Mouse (Mus musculus): ENCODE data around the gene Srrd.

Srrd gene

DNA sequence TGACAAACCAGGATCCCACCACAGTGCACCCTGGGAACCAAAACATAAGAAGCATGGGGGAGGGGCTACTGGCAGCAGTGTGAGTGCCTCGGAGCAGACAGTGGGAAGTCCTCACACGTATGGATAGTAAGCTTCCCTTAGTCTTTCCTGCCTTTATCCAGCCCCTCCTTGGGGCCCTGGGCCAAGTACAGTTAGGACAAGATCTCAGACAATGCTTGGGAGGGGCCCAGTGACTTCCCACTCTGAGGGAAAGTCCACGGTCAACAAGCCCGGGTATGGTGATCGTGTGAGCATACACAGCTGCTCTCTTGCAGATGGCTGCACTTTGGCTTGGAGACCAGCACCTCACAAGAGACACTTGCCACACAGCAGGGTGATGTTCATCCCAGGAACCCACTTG, 25.5 kb downstream of the Srrd start:
- DNase-seq (ENCODE audit: low spot score), result no peak

DNA sequence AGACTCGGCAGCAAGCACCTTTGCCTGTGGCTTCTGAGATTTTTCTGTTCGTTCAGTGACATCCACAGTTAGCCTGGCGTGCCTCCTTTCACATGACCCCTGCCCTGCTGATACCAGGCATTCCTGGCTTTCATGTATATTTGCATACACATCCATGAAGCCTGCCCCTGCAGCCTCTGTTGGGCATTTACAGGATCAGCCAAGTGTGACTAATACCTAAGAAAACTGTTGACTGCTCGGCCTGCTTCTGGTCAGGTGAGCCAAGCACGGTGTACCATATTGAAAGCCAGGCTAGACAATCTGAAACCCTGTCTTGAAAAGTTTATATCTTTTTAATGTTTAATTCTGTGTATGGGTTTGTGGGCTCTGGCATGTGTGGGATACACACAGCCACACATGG, 26.4 kb downstream of the Srrd start:
- DNase-seq (ENCODE audit: low spot score), result no peak

GRCm38 (mm10) chr5:112313222-112313885, 29.5 kb downstream of the Srrd start:
- DNase-seq (ENCODE audit: low spot score), result no peak

DNA sequence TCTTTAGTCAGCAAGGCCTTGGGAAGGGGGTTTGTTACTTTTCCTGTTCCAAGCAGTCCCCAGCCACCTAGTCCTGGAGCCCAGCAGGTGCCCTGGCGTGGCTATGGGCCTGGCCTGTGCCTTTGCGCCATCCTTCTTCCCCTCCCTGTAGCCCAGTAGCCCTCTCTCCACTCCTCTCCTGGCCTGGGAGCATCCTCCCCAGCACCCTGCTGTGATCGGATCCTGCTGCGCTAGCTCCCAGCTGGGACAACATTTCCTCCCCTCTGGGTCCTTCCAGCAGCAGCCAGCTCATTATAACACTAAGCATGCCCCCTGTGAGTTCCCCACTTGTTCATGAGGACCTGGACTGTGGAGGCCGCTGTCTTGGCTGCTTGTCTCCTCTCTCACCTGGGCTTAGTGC, 37.0 kb downstream of the Srrd start:
- DNase-seq (ENCODE audit: low spot score), result no peak

- no peak for DNase-seq (ENCODE audit: low spot score)
Observed at GRCm38 (mm10) chr5:112302310-112302709, 40.5 kb downstream of the Srrd start.

DNA sequence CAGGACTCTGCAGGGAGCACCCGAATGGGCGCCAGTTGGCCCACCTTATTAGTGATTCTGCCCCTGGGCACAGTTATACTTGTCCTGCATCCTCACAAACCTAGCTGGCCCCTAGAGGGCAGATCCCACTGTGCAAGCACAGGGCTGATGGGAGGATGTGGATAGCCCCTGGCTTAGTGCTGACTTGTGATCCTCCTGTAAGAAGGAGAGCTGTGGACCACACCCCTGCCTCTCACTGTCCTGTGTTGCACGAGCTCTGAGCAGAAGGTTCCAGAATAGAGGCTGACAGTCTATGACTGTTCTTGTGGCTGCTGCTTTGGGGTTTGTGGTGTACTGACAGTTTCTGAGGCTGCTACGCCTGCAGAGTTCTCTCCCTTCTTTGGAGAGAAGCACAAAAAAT, 41.1 kb downstream of the Srrd start:
- DNase-seq (ENCODE audit: low spot score), result no peak

DNA sequence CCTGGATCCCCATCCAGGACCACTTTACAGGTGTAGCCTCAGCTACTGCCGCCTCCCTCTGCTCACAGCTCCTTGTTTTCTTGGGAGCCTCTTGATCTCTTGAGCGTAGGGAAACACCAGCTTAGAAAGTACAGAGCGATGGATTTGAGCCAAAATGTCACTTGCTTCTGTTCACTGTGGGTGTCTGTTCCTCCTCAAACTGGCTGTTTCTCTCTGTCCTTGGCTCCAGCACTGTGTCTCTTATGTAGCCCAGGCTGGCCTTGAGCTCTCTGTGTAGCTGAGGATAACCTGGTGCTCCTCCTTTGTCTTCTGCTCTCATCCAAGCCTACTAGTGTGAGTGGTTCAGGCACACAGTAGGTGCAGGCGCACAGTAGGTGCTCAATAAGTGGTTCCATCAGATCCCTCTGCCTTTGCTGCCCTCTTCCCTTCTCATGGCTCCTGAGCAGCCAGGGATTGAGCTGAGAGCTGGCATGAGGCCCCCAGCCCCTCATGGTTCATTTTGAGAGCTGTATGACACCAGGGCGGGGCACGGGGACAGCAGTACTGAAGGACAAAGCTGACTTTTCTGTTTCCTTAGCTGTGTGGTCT, 42.0 kb downstream of the Srrd start:
- no peak for DNase-seq (ENCODE audit: low spot score)

- DNase-seq (ENCODE audit: low spot score), result no peak
Observed at GRCm38 (mm10) chr5:112300112-112300511, 42.7 kb downstream of the Srrd start.

- DNase-seq (ENCODE audit: low spot score), result no peak
Observed at GRCm38 (mm10) chr5:112299399-112299798, 43.4 kb downstream of the Srrd start.

DNA sequence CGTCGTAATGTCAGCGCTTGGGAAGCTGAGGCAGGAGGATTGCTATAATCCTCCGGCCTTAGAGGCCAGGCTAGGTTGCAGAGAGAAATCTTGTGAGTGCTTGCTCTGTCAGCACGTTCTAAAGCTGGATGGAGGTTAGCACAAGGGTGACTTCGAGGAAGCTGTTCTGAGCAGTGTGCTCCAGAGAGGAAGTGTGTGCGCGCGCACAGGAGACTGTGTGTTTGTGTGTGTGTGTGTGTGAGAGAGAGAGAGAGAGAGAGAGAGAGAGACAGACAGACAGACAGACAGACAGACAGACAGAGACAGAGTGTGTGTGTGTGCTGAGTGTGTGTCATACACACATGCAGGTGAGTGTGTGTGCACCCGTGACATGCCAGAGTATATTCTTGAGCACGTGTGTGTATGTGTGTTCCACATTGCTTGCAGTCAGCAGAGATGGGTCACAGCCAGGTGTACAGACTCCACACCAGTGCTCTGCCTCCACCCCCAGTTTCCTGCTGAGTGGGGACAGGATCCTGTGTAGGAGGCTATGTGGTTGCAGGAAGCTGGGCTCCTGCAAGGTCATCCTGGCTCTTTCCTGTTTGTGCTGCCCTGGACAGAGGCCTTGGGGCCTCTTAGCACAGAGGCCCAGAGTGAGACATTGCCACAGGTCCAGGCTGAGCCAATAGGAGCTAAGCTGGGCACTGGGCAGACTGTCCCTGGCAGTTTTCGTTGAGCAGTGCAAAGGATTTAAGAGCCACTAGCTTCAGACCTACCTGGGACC, 44.4 kb downstream of the Srrd start:
- peak; percentile 62 for DNase-seq (ENCODE audit: low spot score)

GRCm38 (mm10) chr5:112297257-112297656, 45.6 kb downstream of the Srrd start:
- DNase-seq (ENCODE audit: low spot score), result no peak

DNA sequence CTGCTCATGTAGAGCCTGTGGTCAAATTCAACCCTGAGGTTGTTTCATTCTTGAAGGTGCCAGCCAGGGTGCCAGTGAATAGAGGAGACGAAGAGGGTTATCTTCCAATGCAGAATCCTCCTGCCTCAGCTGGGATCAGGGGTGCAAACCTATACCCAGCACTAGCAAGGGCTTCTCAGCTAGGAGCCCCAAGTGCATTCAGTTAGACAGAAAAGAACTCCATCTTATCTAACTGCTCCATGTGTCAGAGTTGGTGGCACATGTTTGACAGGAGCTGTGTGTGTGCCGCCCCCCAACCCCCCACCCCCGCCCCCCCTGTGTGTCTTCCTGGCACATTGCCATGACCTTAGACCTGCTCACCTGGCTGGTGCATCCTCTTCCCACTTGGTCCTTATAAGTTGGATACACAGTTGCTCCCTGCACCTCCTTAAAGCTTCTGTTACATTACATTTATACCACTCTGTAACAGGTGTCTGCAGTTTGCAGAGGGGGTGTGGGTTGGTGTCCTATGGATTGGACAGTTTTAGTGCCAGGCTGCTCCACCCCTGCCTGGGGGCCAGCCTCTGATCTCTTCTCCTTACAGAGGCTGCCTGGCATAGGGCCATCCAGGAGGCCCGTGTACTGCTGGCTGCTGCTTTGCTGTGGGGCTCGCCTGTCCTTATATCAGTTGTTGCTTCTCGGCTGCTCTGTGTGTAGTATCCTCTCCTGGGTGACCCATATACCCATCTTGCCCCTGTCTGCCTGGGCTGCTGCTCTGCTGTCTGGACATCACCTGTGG, 46.2 kb downstream of the Srrd start:
- DNase-seq (ENCODE audit: low spot score), result no peak

- DNase-seq (ENCODE audit: low spot score), result no peak
Observed at GRCm38 (mm10) chr5:112295564-112295963, 47.3 kb downstream of the Srrd start.

DNA sequence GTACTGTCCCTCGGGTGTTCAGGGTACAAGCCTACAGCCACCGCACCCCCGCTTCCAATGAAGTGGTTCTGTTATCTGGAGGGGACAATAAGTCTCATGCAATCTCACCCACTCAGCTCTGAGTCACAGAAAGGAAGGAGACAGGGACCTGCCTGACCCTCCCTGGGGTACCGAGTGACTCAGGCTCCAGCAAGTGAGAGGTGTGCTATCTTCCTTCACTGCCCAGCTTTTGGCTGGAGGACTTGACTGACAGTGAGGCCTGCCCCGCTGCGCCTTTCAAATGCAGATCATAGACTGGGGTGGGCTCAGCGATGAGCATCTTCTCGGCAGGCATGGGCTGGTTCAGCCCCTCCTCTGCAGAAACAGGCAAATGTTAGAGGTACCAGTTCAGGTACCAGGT, 47.7 kb downstream of the Srrd start:
- no peak for DNase-seq (ENCODE audit: low spot score)

- no peak for DNase-seq (ENCODE audit: low spot score)
Observed at GRCm38 (mm10) chr5:112294696-112295095, 48.1 kb downstream of the Srrd start.

DNA sequence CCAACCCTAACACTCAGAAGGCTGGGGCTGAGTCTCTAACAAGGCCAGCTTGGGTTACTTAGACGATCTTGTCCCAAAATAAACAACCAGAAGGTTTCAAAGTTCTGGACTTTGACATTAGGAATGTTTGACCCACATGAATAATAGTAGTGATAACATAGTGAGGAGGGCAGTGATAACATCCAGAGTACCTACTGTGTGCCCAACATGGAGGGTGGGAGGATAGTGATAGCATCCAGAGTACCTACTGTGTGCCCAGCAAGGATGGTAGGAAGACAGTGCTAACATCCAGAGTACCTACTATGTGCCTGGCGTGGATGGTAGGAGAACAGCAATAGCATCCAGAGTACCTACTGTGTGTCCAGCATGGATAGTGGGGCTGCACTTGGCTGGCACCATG, 49.0 kb downstream of the Srrd start:
- DNase-seq (ENCODE audit: low spot score), result no peak

GRCm38 (mm10) chr5:112292343-112292980, 50.4 kb downstream of the Srrd start:
- DNase-seq (ENCODE audit: low spot score), result no peak

GRCm38 (mm10) chr5:112291866-112292265, 51.0 kb downstream of the Srrd start:
- DNase-seq (ENCODE audit: low spot score), result no peak

DNA sequence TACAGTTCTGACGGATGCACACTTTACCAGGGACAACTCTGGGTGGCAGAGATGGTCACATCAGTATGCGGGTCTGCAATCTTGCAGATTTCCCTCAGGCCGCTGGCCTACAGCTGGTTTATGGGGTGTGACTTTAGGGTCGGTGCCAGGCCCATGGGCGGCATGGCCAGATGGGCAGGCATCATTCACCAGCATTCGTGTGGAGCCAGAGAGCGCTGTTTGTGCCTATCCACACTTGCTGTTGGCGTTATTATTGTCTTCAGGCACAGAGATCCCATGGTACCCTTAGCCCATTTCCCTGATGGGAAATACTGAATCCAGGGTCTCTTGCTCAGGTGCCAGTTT, 52.3 kb downstream of the Srrd start:
- no peak for DNase-seq (ENCODE audit: low spot score)

- DNase-seq (ENCODE audit: low spot score), result peak; percentile 40
Observed at GRCm38 (mm10) chr5:112289819-112290535, 52.9 kb downstream of the Srrd start.

GRCm38 (mm10) chr5:112289236-112289635, 53.6 kb downstream of the Srrd start:
- no peak for DNase-seq (ENCODE audit: low spot score)
